Mouse (Mus musculus) small intestine, adult 2 months (tissue): ENCODE data around the gene Lsm4.

Source experiments
- CTCF ChIP-seq: fragments of 200-500 bp; IDR thresholded peaks from 2 replicates; pipeline ENCODE4 v1.5.1; 2012; ENCODE audit warnings: low read depth, mild to moderate bottlenecking, control low read depth, inconsistent platforms, low read length, moderate library complexity, mixed read lengths; ENCODE audit not compliant: insufficient replicate concordance, insufficient read length; ENCODE audit errors: extremely low read depth
- POLR2A ChIP-seq: fragments of 200-500 bp; IDR thresholded peaks from 2 replicates; pipeline ENCODE4 v1.6.1; 2012; ENCODE audit warnings: low read depth, mild to moderate bottlenecking, control low read depth, inconsistent platforms, low read length, moderate library complexity

GRCm38 (mm10) chr8:70678679-70679078, 5.6 kb downstream of the Lsm4 start:
- TF ChIP-seq CTCF (no peak), POLR2A (no peak)
